Mouse (Mus musculus) MEL (cell line): ENCODE measurements at regions not wholly inside any gene's neighbourhood (a gene's known extent, or its start where the extent isn't known, plus 50 kb on each side); places are given as distances from the start of the nearest gene placed in this dataset.

ENCODE experiments used
- DNase-seq: peaks from one replicate; pipeline ENCODE4 v3.0.0; 2011; ENCODE audit warnings: low read depth, low spot score
- H3K27ac ChIP-seq: 2 replicates; pipeline ENCODE4 v1.5.1; 2012; ENCODE audit warnings: low read depth, mild to moderate bottlenecking, control low read depth, low read length, moderate library complexity; ENCODE audit not compliant: control insufficient read depth
- H3K27me3 ChIP-seq, 2 experiments: fragments of 150-350 bp in 1 of 2; sonication (generic) in 1 of 2; 2 replicates each; pipeline ENCODE4 v1.6.1; 2012; ENCODE audit warnings: low read length in 2 of 2, mild to moderate bottlenecking in 2 of 2, improper control_type of control experiment in 1 of 2, moderate library complexity in 1 of 2; ENCODE audit not compliant: insufficient read depth in 2 of 2, control insufficient read depth in 1 of 2
- H3K36me3 ChIP-seq, 2 experiments: 2 replicates each; pipeline ENCODE4 v1.6.1; 2012 to 2014; ENCODE audit warnings: low read length in 2 of 2, improper control_type of control experiment in 1 of 2, inconsistent platforms in 1 of 2, mild to moderate bottlenecking in 1 of 2; ENCODE audit not compliant: insufficient read depth in 2 of 2, control insufficient read depth in 1 of 2
- H3K4me1 ChIP-seq, 2 experiments: fragments of 150-350 bp in 1 of 2; sonication (generic) in 1 of 2; 2 replicates each; pipeline ENCODE4 v1.6.1; 2012; ENCODE audit warnings: low read length in 2 of 2, improper control_type of control experiment in 1 of 2, mild to moderate bottlenecking in 1 of 2; ENCODE audit not compliant: insufficient read depth in 2 of 2, control insufficient read depth in 1 of 2
- H3K4me3 ChIP-seq, 2 experiments: fragments of 150-350 bp in 1 of 2; sonication (generic) in 1 of 2; 2 replicates each; pipeline ENCODE4 v1.5.1; 2012; ENCODE audit warnings: low read depth in 2 of 2, low read length in 2 of 2, mild to moderate bottlenecking in 2 of 2, moderate library complexity in 2 of 2, control low read depth in 1 of 2, improper control_type of control experiment in 1 of 2; ENCODE audit not compliant: control insufficient read depth in 1 of 2, insufficient read depth in 1 of 2
- H3K79me2 ChIP-seq: 2 replicates; pipeline ENCODE4 v1.6.1; 2012; ENCODE audit warnings: mild to moderate bottlenecking, low read length, moderate library complexity; ENCODE audit not compliant: control insufficient read depth, poor library complexity, insufficient read depth
- H3K9ac ChIP-seq: 2 replicates; pipeline ENCODE4 v1.6.1; 2012; ENCODE audit warnings: low read depth, mild to moderate bottlenecking, control low read depth, low read length, moderate library complexity; ENCODE audit not compliant: control insufficient read depth, poor library complexity, severe bottlenecking
- H3K9me3 ChIP-seq: fragments of 150-350 bp; sonication (generic); replicated peaks from 2 replicates; pipeline ENCODE4 v1.6.1; 2012; ENCODE audit warnings: mild to moderate bottlenecking, low read length, improper control_type of control experiment, moderate library complexity; ENCODE audit not compliant: insufficient read depth
- BHLHE40 ChIP-seq: IDR thresholded peaks from 2 replicates; pipeline ENCODE4 v1.6.1; 2012; ENCODE audit warnings: low read depth, mild to moderate bottlenecking, inconsistent platforms, low read length, improper control_type of control experiment, borderline replicate concordance
- CHD1 ChIP-seq: IDR thresholded peaks from 2 replicates; pipeline ENCODE4 v1.6.1; 2012; ENCODE audit warnings: low read depth, mild to moderate bottlenecking, inconsistent platforms, low read length, improper control_type of control experiment
- CHD2 ChIP-seq: IDR thresholded peaks from 2 replicates; pipeline ENCODE4 v1.6.1; 2011; ENCODE audit warnings: low read length, improper control_type of control experiment
- ETS1 ChIP-seq: IDR thresholded peaks from 2 replicates; pipeline ENCODE4 v1.6.1; 2012; ENCODE audit warnings: low read depth, mild to moderate bottlenecking, inconsistent platforms, low read length, improper control_type of control experiment, moderate library complexity
- GATA1 ChIP-seq: IDR thresholded peaks from 2 replicates; pipeline ENCODE4 v1.6.1; 2011; ENCODE audit warnings: low read depth, low read length, improper control_type of control experiment
- KAT2A ChIP-seq: conservative IDR thresholded peaks from 2 replicates; pipeline ENCODE4 v1.6.1; 2012; ENCODE audit warnings: low read depth, low read length, improper control_type of control experiment, inconsistent platforms
- MAFK ChIP-seq: IDR thresholded peaks from 2 replicates; pipeline ENCODE4 v1.6.1; 2011; ENCODE audit warnings: low read depth, mild to moderate bottlenecking, low read length, improper control_type of control experiment, borderline replicate concordance
- MAX ChIP-seq: IDR thresholded peaks from 2 replicates; pipeline ENCODE4 v1.6.1; 2011; ENCODE audit warnings: low read length, improper control_type of control experiment
- MXI1 ChIP-seq: IDR thresholded peaks from 2 replicates; pipeline ENCODE4 v1.6.1; 2011; ENCODE audit warnings: mild to moderate bottlenecking, low read depth, low read length, improper control_type of control experiment
- MYB ChIP-seq: IDR thresholded peaks from 2 replicates; pipeline ENCODE4 v1.6.1; 2011; ENCODE audit warnings: mild to moderate bottlenecking, low read depth, low read length, improper control_type of control experiment
- NELFE ChIP-seq: IDR thresholded peaks from 2 replicates; pipeline ENCODE4 v1.6.1; 2011; ENCODE audit warnings: low read depth, low read length, improper control_type of control experiment
- POLR2AphosphoS2 ChIP-seq: IDR thresholded peaks from 2 replicates; pipeline ENCODE4 v1.6.1; 2011; ENCODE audit warnings: low read length, improper control_type of control experiment
- RAD21 ChIP-seq: IDR thresholded peaks from 2 replicates; pipeline ENCODE4 v1.6.1; 2011; ENCODE audit warnings: mild to moderate bottlenecking, low read depth, low read length, improper control_type of control experiment
- RCOR1 ChIP-seq: IDR thresholded peaks from 2 replicates; pipeline ENCODE4 v1.6.1; 2012; ENCODE audit warnings: low read depth, mild to moderate bottlenecking, inconsistent platforms, low read length, improper control_type of control experiment
- USF1 ChIP-seq: IDR thresholded peaks from 2 replicates; pipeline ENCODE4 v1.6.1; 2014; ENCODE audit warnings: low read depth, mild to moderate bottlenecking, inconsistent platforms, low read length, improper control_type of control experiment, moderate library complexity
- USF2 ChIP-seq, 2 experiments: IDR thresholded peaks; 2 replicates each; pipeline ENCODE4 v1.6.1; 2011 to 2012; ENCODE audit warnings: improper control_type of control experiment in 2 of 2, low read length in 2 of 2, borderline replicate concordance in 1 of 2, inconsistent platforms in 1 of 2, low read depth in 1 of 2, mild to moderate bottlenecking in 1 of 2; ENCODE audit not compliant: insufficient read depth in 1 of 2
- ZMIZ1 ChIP-seq: IDR thresholded peaks from 2 replicates; pipeline ENCODE4 v1.6.1; 2012; ENCODE audit warnings: low read depth, mild to moderate bottlenecking, inconsistent platforms, low read length, improper control_type of control experiment, moderate library complexity
- ZNF384 ChIP-seq: IDR thresholded peaks from 2 replicates; pipeline ENCODE4 v1.6.1; 2012; ENCODE audit warnings: low read depth, mild to moderate bottlenecking, inconsistent platforms, low read length, improper control_type of control experiment

- Histone ChIP-seq H3K9me3 (no peaks in the 10 kb centered on the region), H3K4me1 (no peaks in the 10 kb centered on the region), H3K27ac (no peak overlapping the region), H3K27me3 (no peaks in the 10 kb centered on the region), H3K4me3 (no peak overlapping the region), H3K36me3 (no peaks in the 10 kb centered on the region), H3K9ac (no peak overlapping the region), H3K79me2 (no peaks in the 10 kb centered on the region)
- TF ChIP-seq ZMIZ1: no peak
- no peak for TF ChIP-seq RCOR1
- TF ChIP-seq MYB: no peak
- TF ChIP-seq USF1: no peak
- TF ChIP-seq BHLHE40: no peak
- no peak for TF ChIP-seq RAD21
- TF ChIP-seq NELFE: no peak
- TF ChIP-seq CHD1: no peak
- DNase-seq: no peak
Observed at GRCm38 (mm10) chr10:45859909-45860308, 282.3 kb downstream of the Hace1 start.

- H3K36me3 ChIP-seq: no peaks in the 10 kb centered on the region
- H3K4me3 ChIP-seq: no peak overlapping the region
- no peaks in the 10 kb centered on the region for H3K4me1 ChIP-seq
- TF ChIP-seq MYB (no peak), USF2 (IDR thresholded peaks at IDR 0.05; ENCODE audit: borderline replicate concordance in 1 of 2, insufficient read depth in 1 of 2, low read depth in 1 of 2, low read length in 2 of 2) (no peak), KAT2A (no peak), ZMIZ1 (no peak), USF1 (no peak), CHD2 (no peak), ZNF384 (no peak), MAFK (no peak), MAX (no peak), ETS1 (no peak), MXI1 (no peak), GATA1 (no peak), POLR2AphosphoS2 (no peak)
- H3K9ac ChIP-seq: no peak overlapping the region
- DNase-seq: no peak
- H3K27ac ChIP-seq: no peak overlapping the region
- H3K9me3 ChIP-seq: no peaks in the 10 kb centered on the region
- no peaks in the 10 kb centered on the region for H3K79me2 ChIP-seq
- no peaks in the 10 kb centered on the region for H3K27me3 ChIP-seq
Observed at GRCm38 (mm10) chr10:45860696-45861095, 283.1 kb downstream of the Hace1 start.
